8 mouse cellular contexts compared by ENCODE assay signal in genomic region chr2:75832781-75833180, GRCm38 (mm10). TPM values are rescaled to one million over a fixed set of nuclear protein-coding genes. Genes with fewer than 3 reads are reported as not detected.
DNase-seq lines count a peak whose midpoint lies in the region; ATAC-seq and TF ChIP-seq lines count a peak whose summit lies in the region.

No protein-coding gene starts in this region.

- no peaks in the 10 kb centered on the region for H3K27me3 ChIP-seq in heart, embryonic 10.5 days (ENCODE audit: insufficient read depth, poor library complexity, severe bottlenecking)
- H3K27me3 ChIP-seq in C2C12 (ENCODE audit: control insufficient read depth, insufficient read depth, insufficient read length), result no peaks in the 10 kb centered on the region
- H3K27me3 ChIP-seq in forebrain, embryonic 11.5 days (ENCODE audit: control insufficient read depth, insufficient read depth, low read length), result no peaks in the 10 kb centered on the region
- no peaks in the 10 kb centered on the region for H3K27me3 ChIP-seq in liver, embryonic 15.5 days

- H3K9ac ChIP-seq in forebrain, embryonic 11.5 days (ENCODE audit: low read length), result peak overlapping the region; percentile 85
- peak overlapping the region; percentile 71 for H3K9ac ChIP-seq in liver, embryonic 15.5 days

- DNase-seq in heart, embryonic 10.5 days (ENCODE audit: low spot score), result no peak
- no peak for DNase-seq in heart, adult 11 months
- no peak for DNase-seq in forebrain, embryonic 11.5 days (ENCODE audit: low spot score)
- no peak for DNase-seq in embryo, embryonic 10.5 days (ENCODE audit: low spot score)
- no peak for DNase-seq in kidney, postnatal 14 days
- DNase-seq in ovary, postnatal 10 days (ENCODE audit: low spot score), result no peak

- ATAC-seq in forebrain, embryonic 11.5 days (replicated peaks; ENCODE audit: low FRiP score), result no peak
- no peak for ATAC-seq in liver, embryonic 15.5 days (ENCODE audit: insufficient read depth)

- H3K36me3 ChIP-seq in heart, embryonic 10.5 days, result no peaks in the 10 kb centered on the region
- H3K36me3 ChIP-seq in C2C12 (ENCODE audit: control insufficient read depth, insufficient read depth), result peaks cover 18% of the 10 kb centered on the region
- no peaks in the 10 kb centered on the region for H3K36me3 ChIP-seq in forebrain, embryonic 11.5 days (ENCODE audit: control insufficient read depth, insufficient read depth, low read length)
- no peaks in the 10 kb centered on the region for H3K36me3 ChIP-seq in liver, embryonic 15.5 days (replicated peaks)

- peak overlapping the region; percentile 84 for H3ac ChIP-seq in C2C12 (ENCODE audit: control insufficient read depth, insufficient read length, low read depth)

- H3K4me1 ChIP-seq in heart, embryonic 10.5 days, result peaks cover 30% of the 10 kb centered on the region
- no peaks in the 10 kb centered on the region; the same call in 1 of the 2 replicates for H3K4me1 ChIP-seq in forebrain, embryonic 11.5 days (replicated peaks; ENCODE audit: control insufficient read depth, insufficient read depth, low read length)
- H3K4me1 ChIP-seq in liver, embryonic 15.5 days (replicated peaks), result peaks cover 35% of the 10 kb centered on the region

- H3K27ac ChIP-seq in heart, embryonic 10.5 days, result peak overlapping the region; percentile 97
- H3K27ac ChIP-seq in forebrain, embryonic 11.5 days (ENCODE audit: low read depth, low read length), result peak overlapping the region; percentile 60
- H3K27ac ChIP-seq in liver, embryonic 15.5 days (replicated peaks), result peak overlapping the region; percentile 75; the same call in 1 of the 2 replicates

- TF ChIP-seq CTCF in C2C12 (IDR thresholded peaks at IDR 0.05; ENCODE audit: control insufficient read depth, insufficient read depth, insufficient read length), result no peak

- peak overlapping the region; percentile 91 for H3K4me3 ChIP-seq in heart, embryonic 10.5 days
- peak overlapping the region; percentile 95 for H3K4me3 ChIP-seq in C2C12 (ENCODE audit: insufficient read depth, poor library complexity, severe bottlenecking)
- peak overlapping the region; percentile 68 for H3K4me3 ChIP-seq in forebrain, embryonic 11.5 days (ENCODE audit: low read depth, low read length)
- peak overlapping the region; percentile 69 for H3K4me3 ChIP-seq in liver, embryonic 15.5 days (replicated peaks)

- H3K9me3 ChIP-seq in heart, embryonic 10.5 days, result no peaks in the 10 kb centered on the region
- H3K9me3 ChIP-seq in forebrain, embryonic 11.5 days (ENCODE audit: control insufficient read depth, low read length), result no peaks in the 10 kb centered on the region
- no peaks in the 10 kb centered on the region for H3K9me3 ChIP-seq in liver, embryonic 15.5 days (replicated peaks)

- peaks cover 57% of the 10 kb centered on the region for H3K79me2 ChIP-seq in C2C12 (ENCODE audit: control insufficient read depth, insufficient read depth)

- 1% methylated on average over 5 of the region's 5 CpGs for WGBS in heart, embryonic 10.5 days
- WGBS in forebrain, embryonic 11.5 days, result 1% methylated on average over 5 of the region's 5 CpGs
- 0% methylated on average over 5 of the region's 5 CpGs for WGBS in liver, embryonic 15.5 days (ENCODE audit: insufficient replicate concordance)

- peaks cover 52% of the 10 kb centered on the region for H3K79me3 ChIP-seq in C2C12 (ENCODE audit: low read depth)

- H3K4me2 ChIP-seq in forebrain, embryonic 11.5 days (ENCODE audit: low read depth, low read length, severe bottlenecking), result peak overlapping the region; percentile 82
- peak overlapping the region; percentile 87 for H3K4me2 ChIP-seq in liver, embryonic 15.5 days

TF ChIP-seq in C2C12, 6 proteins besides CTCF, POLR2A, EP300 and RAD21:
- no peak for TF ChIP-seq MAX (IDR thresholded peaks at IDR 0.05)
- no peak for TF ChIP-seq USF1 (IDR thresholded peaks at IDR 0.05; ENCODE audit: low read depth)
- TF ChIP-seq MYOD1 (IDR thresholded peaks at IDR 0.05; ENCODE audit: control insufficient read depth, insufficient read length, low read depth), result no peak
- no peak for TF ChIP-seq FOSL1 (IDR thresholded peaks at IDR 0.05; ENCODE audit: insufficient read depth, low read length, poor library complexity, severe bottlenecking)
- TF ChIP-seq CEBPB (IDR thresholded peaks at IDR 0.05; ENCODE audit: low read depth), result no peak

RNA-seq across cellular contexts. Expression of gene Agps, which starts 0.8 kb away (rescaled TPM):
- 48.6 and 49.5 TPM in 2 replicates for polyA plus RNA-seq in heart, embryonic 10.5 days (2016; fragmentation: Nextera tagmentation; extraction: Ambion mirVana)
- 15.4 TPM for polyA plus RNA-seq in C2C12 (2012; fragmentation: generic; extraction: Trizol)
- 46.7 and 47.3 TPM in 2 replicates for polyA plus RNA-seq in forebrain, embryonic 11.5 days (2014; fragmentation: Nextera tagmentation; extraction: Ambion mirVana)
- polyA plus RNA-seq in liver, embryonic 15.5 days (2015; fragmentation: Nextera tagmentation; extraction: Ambion mirVana), result 14.3 and 14.8 TPM in 2 replicates
